Mouse (Mus musculus) limb, embryonic 10.5 days (tissue): ENCODE data around the gene Pkd1l2. TPM values are rescaled to one million over a fixed set of nuclear protein-coding genes. Genes with fewer than 3 reads are reported as not detected.
A peak's percentile ranks its signal among the peaks of the same experiment; 100 is the strongest.

Experiments used
- DNase-seq: peaks from one replicate; pipeline ENCODE4 v3.0.0-alpha.2; 2017; ENCODE audit warnings: low spot score
- H3K27ac ChIP-seq: fragments of 300-500 bp; sonication (generic); 2 replicates; pipeline ENCODE4 v1.5.1; 2016; ENCODE audit warnings: mild to moderate bottlenecking
- H3K27me3 ChIP-seq: fragments of 300-500 bp; sonication (generic); 2 replicates; pipeline ENCODE4 v1.6.1; 2016; ENCODE audit warnings: low read depth, mild to moderate bottlenecking; ENCODE audit not compliant: poor library complexity, severe bottlenecking
- H3K36me3 ChIP-seq: fragments of 300-500 bp; sonication (generic); 2 replicates; pipeline ENCODE4 v1.6.1; 2016; ENCODE audit warnings: mild to moderate bottlenecking, moderate library complexity
- H3K4me1 ChIP-seq: fragments of 300-500 bp; sonication (generic); 2 replicates; pipeline ENCODE4 v1.6.1; 2016
- H3K4me3 ChIP-seq: fragments of 300-500 bp; sonication (generic); 2 replicates; pipeline ENCODE4 v1.5.1; 2016; ENCODE audit warnings: mild to moderate bottlenecking, moderate library complexity
- H3K9me3 ChIP-seq: fragments of 300-500 bp; sonication (generic); replicated peaks from 2 replicates; pipeline ENCODE4 v1.6.1; 2016; ENCODE audit warnings: mild to moderate bottlenecking
- WGBS: fragments of 180-500 bp; shearing (Covaris S2); methylation state at CpG from one replicate; pipeline ENCODE4 v1.1.7; 2016; 5-methylcytosine and 5-hydroxymethylcytosine counted together
- polyA plus RNA-seq: library from polyadenylated mRNA; unstranded; fragments of >200 nt; fragmentation: Nextera tagmentation; extraction: Ambion mirVana; gene quantifications from 2 replicates; pipeline ENCODE4 v1.2.1, GENCODE M21; 2016

The Pkd1l2 gene
- polyA plus RNA-seq, 1 experiment from 2014 or later: not detected

DNA sequence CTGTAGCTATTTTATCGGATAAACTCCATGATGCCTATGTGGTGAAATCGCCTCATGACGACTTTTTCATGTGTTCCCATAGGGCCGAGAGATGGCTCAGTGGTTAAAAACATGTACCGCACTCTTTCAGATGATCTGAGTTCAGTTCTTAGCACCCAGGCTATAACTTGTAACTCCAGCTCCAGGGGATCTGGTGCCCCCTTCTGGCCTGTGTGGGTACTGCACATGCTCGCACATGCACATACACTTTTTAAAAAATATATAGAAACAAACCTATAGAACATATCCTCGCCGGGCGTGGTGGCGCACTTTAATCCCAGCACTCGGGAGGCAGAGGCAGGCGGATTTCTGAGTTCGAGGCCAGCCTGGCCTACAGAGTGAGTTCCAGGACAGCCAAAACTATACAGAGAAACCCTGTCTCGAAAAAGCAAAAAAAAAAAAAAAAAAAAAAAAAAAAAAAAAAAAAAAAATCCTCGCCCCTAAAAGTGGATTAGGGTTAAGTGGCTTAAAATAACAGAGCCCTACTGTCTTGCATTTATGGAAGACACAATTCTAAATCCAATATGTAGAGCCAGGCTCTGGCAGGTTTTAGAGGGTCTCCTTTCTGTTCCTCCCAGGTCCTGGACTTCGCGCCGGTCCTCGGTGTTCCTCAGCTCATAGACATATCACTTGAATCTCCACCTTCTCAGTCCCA, 26.9 kb upstream of the Pkd1l2 start:
- peaks cover 5% of the 10 kb centered on the region; the same call in 1 of the 2 replicates for H3K4me1 ChIP-seq
- no peak overlapping the region for H3K4me3 ChIP-seq
- 90% methylated on average over 19 of the region's 19 CpGs for WGBS
- H3K36me3 ChIP-seq: no peaks in the 10 kb centered on the region
- DNase-seq: no peak
- H3K27me3 ChIP-seq: no peaks in the 10 kb centered on the region
- no peak overlapping the region for H3K27ac ChIP-seq
- H3K9me3 ChIP-seq: no peaks in the 10 kb centered on the region

DNA sequence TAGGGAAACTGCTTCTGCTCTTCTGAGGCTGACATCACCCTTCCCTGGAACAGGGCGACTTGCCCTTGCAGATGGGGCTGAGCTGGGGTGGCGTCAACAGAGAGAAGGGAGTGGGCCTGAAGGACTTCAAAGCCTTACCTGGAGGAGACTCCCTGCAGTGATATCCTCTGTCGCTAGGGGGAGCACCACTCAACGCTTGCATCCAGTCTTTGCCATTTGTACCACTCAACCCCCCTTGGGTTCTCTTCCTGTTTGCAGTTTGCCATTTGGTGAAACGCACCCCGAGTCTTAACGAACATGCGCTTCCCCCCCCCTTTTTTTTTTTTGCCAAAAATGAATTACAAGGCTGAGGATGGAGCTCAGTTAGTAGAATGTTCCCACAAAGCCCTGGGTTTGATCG, 25.3 kb upstream of the Pkd1l2 start:
- peak; percentile 79 for DNase-seq
- no peaks in the 10 kb centered on the region for H3K9me3 ChIP-seq
- peaks cover 5% of the 10 kb centered on the region; the same call in 1 of the 2 replicates for H3K4me1 ChIP-seq
- no peaks in the 10 kb centered on the region for H3K36me3 ChIP-seq
- 14% methylated on average over 9 of the region's 9 CpGs for WGBS
- H3K27ac ChIP-seq: no peak overlapping the region
- H3K27me3 ChIP-seq: no peaks in the 10 kb centered on the region
- no peak overlapping the region for H3K4me3 ChIP-seq

DNA sequence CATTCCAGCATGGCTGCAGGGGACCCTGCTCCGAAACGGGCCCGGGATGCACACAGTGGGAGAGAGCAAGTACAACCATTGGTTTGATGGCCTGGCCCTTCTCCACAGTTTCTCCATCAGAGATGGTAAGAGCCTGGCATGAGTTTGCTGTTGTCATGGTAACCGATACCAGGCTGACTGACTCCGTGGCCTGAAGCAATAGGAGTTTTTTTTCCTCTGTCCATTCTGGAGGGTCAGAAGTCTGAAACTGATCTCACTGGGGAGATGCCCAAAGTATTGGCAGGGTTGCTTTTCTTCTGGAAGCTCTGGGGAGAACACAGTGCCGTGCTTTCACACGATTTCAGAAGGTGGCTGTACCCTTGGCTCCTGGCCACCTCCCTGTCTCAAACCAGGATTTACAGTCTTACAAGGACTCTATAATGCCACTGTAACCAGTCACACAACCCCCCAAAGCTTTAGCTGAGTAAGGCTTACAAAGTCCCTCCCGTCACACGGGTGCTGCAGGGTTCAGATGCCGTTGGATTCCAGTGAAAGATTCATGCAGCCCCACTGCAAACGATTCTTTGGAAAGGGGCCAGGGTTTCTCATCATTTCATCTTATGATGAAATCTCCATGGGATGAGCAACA, 15.4 kb upstream of the Pkd1l2 start:
- H3K27ac ChIP-seq: no peak overlapping the region

DNA sequence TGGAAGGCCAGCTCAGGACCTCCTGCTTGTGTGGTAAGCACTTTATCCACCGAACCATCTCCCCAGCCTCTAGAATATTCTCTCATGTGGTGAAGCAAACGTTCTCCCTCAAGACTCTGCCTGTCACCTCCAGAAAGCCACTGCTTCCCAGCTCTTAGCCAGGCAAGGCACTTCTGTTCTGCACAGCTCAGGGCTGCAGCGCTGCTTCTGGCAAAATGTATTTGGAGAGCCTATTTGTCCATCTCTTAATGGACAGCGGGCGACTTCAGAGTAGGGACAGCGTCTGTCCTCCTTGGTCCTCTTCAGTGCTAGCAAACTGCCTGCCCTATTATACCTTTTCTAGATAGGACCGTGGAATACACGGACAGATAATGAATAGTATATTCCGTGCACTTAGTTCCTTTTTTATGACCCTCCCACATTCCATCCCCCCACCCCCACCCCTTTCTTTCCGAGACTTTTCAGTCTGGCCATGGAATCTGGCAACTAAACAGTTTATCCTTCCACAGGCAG, 14.9 kb upstream of the Pkd1l2 start:
- Histone ChIP-seq H3K9me3 (no peaks in the 10 kb centered on the region), H3K36me3 (no peaks in the 10 kb centered on the region), H3K27ac (no peak overlapping the region), H3K4me3 (no peak overlapping the region), H3K4me1 (peaks cover 17% of the 10 kb centered on the region), H3K27me3 (no peaks in the 10 kb centered on the region)
- 84% methylated on average over 10 of the region's 10 CpGs for WGBS
- no peak for DNase-seq

More for the DNA sequence above, 15.4 kb upstream of the Pkd1l2 start:
- Histone ChIP-seq H3K4me3 (no peak overlapping the region), H3K4me1 (peaks cover 17% of the 10 kb centered on the region), H3K9me3 (no peaks in the 10 kb centered on the region), H3K27me3 (no peaks in the 10 kb centered on the region), H3K36me3 (no peaks in the 10 kb centered on the region)
- DNase-seq: no peak
- WGBS: 81% methylated on average over 11 of the region's 11 CpGs

DNA sequence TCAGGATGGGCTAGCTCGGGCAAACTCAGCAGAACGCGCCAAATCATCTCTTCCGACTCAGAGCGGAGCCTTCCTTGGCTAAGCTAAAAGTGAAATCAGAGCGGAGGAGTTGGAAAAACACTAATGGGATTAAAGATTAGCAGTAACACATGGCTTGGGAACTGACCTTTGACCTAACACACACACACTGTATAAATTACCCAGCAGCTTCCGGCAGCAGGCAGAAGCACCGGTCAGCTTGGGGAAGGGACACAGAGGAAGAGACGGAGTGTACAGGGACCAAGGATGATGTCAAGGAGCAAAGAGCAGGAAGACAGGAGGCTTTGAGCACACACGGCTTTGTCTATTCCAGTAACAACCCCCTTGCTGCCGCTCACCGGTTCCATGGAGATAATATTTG, 13.4 kb upstream of the Pkd1l2 start, which contains the start of gene Bco1:
Bco1 (plus strand) TSS at position 208 of the 400 bp plus-strand sequence.
- no peak within 1 kb of the TSS for H3K27ac ChIP-seq
- DNase-seq: no peak
- WGBS: 59% methylated on average over 12 of the region's 12 CpGs
- no peak within 1 kb of the TSS for H3K4me3 ChIP-seq
- no peaks in the 10 kb centered on the region for H3K27me3 ChIP-seq
- no peaks in the 10 kb centered on the region for H3K36me3 ChIP-seq
- H3K4me1 ChIP-seq: peaks cover 17% of the 10 kb centered on the region
- H3K9me3 ChIP-seq: no peaks in the 10 kb centered on the region

DNA sequence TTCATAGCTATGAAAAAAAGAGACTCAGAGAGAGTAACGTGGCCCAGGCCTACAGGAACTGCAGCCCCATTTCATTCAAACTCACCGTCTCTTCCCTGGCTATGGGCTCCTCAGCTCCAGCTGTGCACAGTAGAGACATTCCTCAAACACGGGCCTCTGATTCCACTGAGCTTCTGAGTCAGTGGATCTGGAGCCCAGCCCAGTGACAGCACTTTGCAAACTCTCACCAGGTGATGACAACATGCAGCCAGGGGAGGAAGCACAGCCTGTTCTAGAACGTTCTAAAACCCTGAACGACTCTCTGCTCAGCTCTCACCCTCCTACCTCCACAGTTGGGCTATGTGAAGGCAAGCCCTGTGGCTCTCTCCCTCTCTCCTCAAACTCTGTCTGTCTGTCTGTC, 11.8 kb upstream of the Pkd1l2 start:
- Histone ChIP-seq H3K9me3 (no peaks in the 10 kb centered on the region), H3K36me3 (no peaks in the 10 kb centered on the region), H3K27ac (no peak overlapping the region), H3K4me1 (peaks cover 17% of the 10 kb centered on the region), H3K27me3 (no peaks in the 10 kb centered on the region), H3K4me3 (no peak overlapping the region)
- WGBS: 75% methylated on average over 5 of the region's 5 CpGs
- DNase-seq: no peak

DNA sequence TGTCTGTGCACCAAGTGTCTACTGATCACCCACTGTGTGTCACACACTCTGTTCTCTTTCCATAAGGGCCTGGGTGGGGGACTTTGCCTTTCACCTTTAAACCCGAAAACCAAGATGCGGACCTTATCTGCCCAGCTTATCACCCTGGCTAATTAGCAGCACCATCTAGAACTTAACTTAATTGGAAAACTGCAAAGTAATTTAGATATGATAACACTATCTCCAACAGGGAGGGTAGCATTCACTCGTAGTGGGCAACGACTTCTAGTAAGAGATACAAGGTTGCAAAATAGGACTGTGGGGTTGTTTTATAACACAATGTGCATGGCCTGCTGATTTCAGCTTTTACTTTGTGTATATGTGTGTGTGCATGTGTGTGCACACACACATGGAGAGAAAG, 7.6 kb upstream of the Pkd1l2 start:
- H3K4me3 ChIP-seq: no peak overlapping the region
- H3K36me3 ChIP-seq: no peaks in the 10 kb centered on the region
- 90% methylated on average over 4 of the region's 4 CpGs for WGBS
- H3K9me3 ChIP-seq: no peaks in the 10 kb centered on the region
- H3K4me1 ChIP-seq: no peaks in the 10 kb centered on the region
- no peaks in the 10 kb centered on the region for H3K27me3 ChIP-seq
- no peak for DNase-seq
- H3K27ac ChIP-seq: no peak overlapping the region

DNA sequence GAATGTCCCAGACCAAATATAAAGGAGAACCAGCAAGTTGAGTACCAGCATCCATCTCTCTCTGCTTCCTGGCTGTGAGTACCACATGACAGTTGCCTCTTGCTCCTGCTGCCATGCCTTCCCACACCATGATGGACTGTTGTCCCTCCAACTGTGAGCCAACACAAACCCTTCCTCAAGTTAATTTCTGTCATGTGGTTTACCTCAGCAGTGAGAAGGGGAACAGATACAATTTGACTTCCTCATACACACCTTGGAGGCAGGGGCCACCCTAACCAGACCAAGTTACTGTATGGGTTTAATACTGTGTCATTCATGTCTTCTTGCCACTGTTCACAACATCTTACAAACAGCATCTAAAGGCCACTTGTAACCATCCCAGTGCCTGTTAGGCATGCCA, 4.8 kb upstream of the Pkd1l2 start:
- Histone ChIP-seq H3K9me3 (no peaks in the 10 kb centered on the region), H3K27me3 (no peaks in the 10 kb centered on the region), H3K27ac (no peak overlapping the region), H3K4me3 (no peak overlapping the region), H3K36me3 (no peaks in the 10 kb centered on the region), H3K4me1 (no peaks in the 10 kb centered on the region)
- no peak for DNase-seq

DNA sequence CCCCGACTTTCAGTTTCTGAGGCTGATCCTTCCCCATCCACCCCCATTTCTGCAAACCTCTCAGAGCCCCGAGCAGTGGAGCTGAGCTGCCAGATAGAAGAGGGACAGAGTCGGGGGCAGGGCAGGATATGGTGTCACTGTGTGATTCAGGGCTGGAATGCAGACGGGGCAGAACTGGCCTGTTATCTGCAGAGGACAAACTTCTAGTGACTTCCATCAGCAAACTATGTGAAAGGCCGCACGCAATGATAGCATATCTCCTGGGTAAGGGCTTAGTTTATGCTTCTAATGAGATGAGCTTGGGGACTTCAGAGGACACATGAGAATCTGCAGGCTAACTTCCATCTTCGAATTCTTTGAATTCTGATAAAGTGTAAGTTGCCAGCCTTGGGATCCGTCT, 3.3 kb upstream of the Pkd1l2 start:
- no peak for DNase-seq
- Histone ChIP-seq H3K27me3 (no peaks in the 10 kb centered on the region), H3K9me3 (no peaks in the 10 kb centered on the region), H3K4me3 (no peak overlapping the region), H3K36me3 (no peaks in the 10 kb centered on the region), H3K27ac (no peak overlapping the region), H3K4me1 (no peaks in the 10 kb centered on the region)
- 54% methylated on average over 8 of the region's 8 CpGs for WGBS

DNA sequence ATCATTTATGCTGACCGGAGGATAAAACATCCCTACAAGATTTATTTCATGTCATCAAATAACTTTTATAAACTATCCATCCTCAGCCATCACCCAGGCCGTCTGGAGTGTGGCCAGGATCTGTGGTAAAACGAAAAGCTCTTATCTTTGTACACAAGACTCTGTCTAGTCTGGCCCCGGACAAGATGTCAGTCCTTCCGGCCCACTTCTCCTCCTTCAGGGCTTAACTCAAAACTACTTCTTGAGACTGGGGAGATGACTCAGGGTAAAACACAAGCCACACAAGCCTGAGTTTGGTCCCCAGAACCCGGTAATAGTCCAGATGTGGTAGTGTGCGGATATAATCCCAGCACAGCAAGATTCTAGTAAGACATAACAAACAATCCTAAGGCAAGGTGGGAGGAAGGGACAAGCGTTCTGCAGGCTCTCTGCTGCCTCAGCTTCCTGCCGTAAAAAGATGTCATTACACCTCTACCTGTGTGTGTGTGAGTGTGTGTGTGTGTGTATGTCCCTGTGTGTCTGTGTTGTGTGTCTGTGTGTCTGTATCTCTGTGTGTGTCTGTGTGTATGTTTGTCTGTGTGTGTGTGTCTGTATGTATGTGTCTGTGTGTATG, 804 bp upstream of the Pkd1l2 start:
- H3K9me3 ChIP-seq: no peaks in the 10 kb centered on the region
- no peak overlapping the region for H3K27ac ChIP-seq
- DNase-seq: no peak
- H3K4me1 ChIP-seq: no peaks in the 10 kb centered on the region
- no peak overlapping the region for H3K4me3 ChIP-seq
- H3K36me3 ChIP-seq: no peaks in the 10 kb centered on the region
- H3K27me3 ChIP-seq: no peaks in the 10 kb centered on the region
- 78% methylated on average over 9 of the region's 9 CpGs for WGBS

DNA sequence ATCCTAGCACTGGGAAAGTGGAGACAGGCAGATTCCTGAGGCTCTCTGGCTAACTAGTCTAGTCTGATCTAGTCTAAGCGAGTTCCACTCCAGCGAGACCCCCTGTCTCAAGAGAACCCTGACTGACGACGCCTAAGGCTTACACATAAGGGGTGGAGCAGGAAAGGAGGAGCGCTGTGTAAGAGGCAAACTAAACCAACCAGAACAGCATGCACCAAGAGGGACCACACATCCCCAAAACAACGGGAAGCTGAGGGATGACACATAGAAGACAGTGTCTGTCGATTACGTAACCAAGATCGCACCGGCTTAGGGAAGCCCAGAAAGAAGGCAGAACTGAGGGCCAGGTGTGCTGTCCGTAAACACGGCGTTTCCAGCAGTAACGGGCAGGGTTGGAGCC, 2.6 kb downstream of the Pkd1l2 start:
- H3K27me3 ChIP-seq: no peaks in the 10 kb centered on the region
- no peaks in the 10 kb centered on the region for H3K9me3 ChIP-seq
- H3K4me1 ChIP-seq: no peaks in the 10 kb centered on the region
- DNase-seq: no peak
- no peaks in the 10 kb centered on the region for H3K36me3 ChIP-seq
- WGBS: 91% methylated on average over 14 of the region's 14 CpGs
- no peak overlapping the region for H3K27ac ChIP-seq
- no peak overlapping the region for H3K4me3 ChIP-seq

DNA sequence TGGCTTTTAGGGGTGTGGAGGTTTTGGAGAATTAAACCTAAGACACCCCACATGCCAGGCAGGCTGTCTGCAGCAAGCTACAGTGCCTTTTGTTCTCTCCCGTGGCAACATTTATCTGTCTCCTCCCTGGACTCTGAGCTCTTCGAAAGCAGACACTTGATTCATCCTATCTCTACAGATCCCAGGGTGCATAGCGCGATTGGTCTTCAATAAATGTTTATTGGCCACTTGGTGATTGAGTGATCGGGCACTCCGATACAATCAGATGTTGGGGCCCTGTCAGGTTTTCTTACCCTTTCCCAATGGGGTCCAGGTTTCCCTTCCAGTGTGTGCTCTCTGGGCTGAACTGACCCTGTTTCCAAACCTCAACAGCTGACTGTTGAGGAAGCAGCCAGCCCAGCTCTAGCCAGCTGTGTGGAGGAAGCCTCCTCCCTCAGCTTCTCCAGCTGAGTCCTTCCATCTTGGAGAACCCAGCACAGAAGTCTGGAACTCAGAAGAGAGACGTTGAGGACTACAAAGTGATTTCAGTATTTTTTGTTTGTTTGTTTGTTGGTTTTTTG, 3.8 kb downstream of the Pkd1l2 start:
- Histone ChIP-seq H3K27ac (no peak overlapping the region), H3K36me3 (no peaks in the 10 kb centered on the region), H3K4me3 (no peak overlapping the region), H3K4me1 (no peaks in the 10 kb centered on the region), H3K27me3 (no peaks in the 10 kb centered on the region), H3K9me3 (no peaks in the 10 kb centered on the region)
- no peak for DNase-seq
- WGBS: 89% methylated on average over 7 of the region's 7 CpGs
